ENCODE assay signal across 36 mouse cellular contexts in the genomic region with DNA sequence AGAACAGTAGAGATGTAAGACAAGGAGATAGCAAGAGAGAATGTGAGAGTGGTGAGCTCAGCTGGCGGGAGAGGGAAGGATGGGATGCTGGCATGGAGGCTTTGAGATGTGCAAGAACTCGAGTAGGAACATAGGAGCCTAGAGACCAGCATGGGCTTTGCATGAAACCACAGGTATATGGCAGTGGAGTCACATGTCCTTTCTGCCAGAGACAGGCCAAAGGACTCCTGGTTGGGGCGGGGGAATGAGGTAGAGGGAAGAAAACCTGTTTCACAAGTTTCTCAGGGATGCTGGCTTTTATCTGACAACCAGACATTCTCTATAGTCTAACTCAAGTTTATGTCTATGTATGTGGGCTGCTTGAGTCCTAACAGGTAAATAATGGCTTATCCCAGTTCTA. TPM values are rescaled to one million over a fixed set of nuclear protein-coding genes. Genes with fewer than 3 reads are reported as not detected.
"Had no signal": no experiment of that assay in that cellular context is flagged by ENCODE, and none has a peak within 500 bp of the region (broad histone marks: within the 10 kb centered on the region; RNA-seq: fewer than 3 reads in every experiment).

No protein-coding gene starts in this region.

- H3K27ac ChIP-seq: heart, embryonic 10.5 days; heart, embryonic 13.5 days; heart, embryonic 15.5 days; hindbrain, embryonic 10.5 days; hindbrain, embryonic 12.5 days; hindbrain, embryonic 13.5 days; hindbrain, embryonic 14.5 days; hindbrain, embryonic 15.5 days; hindbrain, postnatal 0 days; kidney, embryonic 15.5 days; kidney, postnatal 0 days; layer of hippocampus, adult 2 months; left cerebral cortex, adult 2 months had no signal

- H3K9me3 ChIP-seq: heart, embryonic 10.5 days; heart, embryonic 12.5 days; heart, embryonic 13.5 days; heart, embryonic 15.5 days; hindbrain, embryonic 10.5 days; hindbrain, embryonic 12.5 days; hindbrain, embryonic 13.5 days; hindbrain, embryonic 15.5 days; kidney, embryonic 15.5 days had no signal

- H3K9ac ChIP-seq: heart, embryonic 12.5 days; heart, embryonic 13.5 days; heart, embryonic 15.5 days; hindbrain, embryonic 12.5 days; hindbrain, embryonic 13.5 days; hindbrain, embryonic 14.5 days; hindbrain, embryonic 15.5 days; kidney, embryonic 15.5 days had no signal

- H3K4me2 ChIP-seq: heart, embryonic 11.5 days; heart, embryonic 12.5 days; heart, embryonic 13.5 days; heart, embryonic 15.5 days; hindbrain, embryonic 12.5 days; hindbrain, embryonic 13.5 days; hindbrain, embryonic 14.5 days; hindbrain, embryonic 15.5 days; kidney, embryonic 15.5 days had no signal

- H3K4me1 ChIP-seq: heart, embryonic 10.5 days; heart, embryonic 12.5 days; heart, embryonic 13.5 days; heart, embryonic 15.5 days; hindbrain, embryonic 10.5 days; hindbrain, embryonic 12.5 days; hindbrain, embryonic 13.5 days; hindbrain, embryonic 15.5 days; kidney, embryonic 15.5 days had no signal

- H3K36me3 ChIP-seq: heart, embryonic 10.5 days; heart, embryonic 12.5 days; heart, embryonic 13.5 days; heart, embryonic 15.5 days; hindbrain, embryonic 10.5 days; hindbrain, embryonic 12.5 days; hindbrain, embryonic 13.5 days; hindbrain, embryonic 15.5 days; kidney, embryonic 15.5 days had no signal

- ATAC-seq: hindbrain, embryonic 16.5 days; hindbrain, postnatal 0 days; inflammation-experienced regulatory T-cells, adult 6 months had no signal

- DNase-seq: heart, postnatal 10 days; heart, postnatal 14 days; heart, postnatal 36 days; heart, postnatal 4 days; kidney, adult 11 months; kidney, adult 18-20 months; kidney, adult 2 months; kidney, adult 8-10 months; kidney, adult 9 months; kidney, postnatal 10 days; kidney, postnatal 14 days; kidney, postnatal 25 days; kidney, postnatal 36 days; kidney, postnatal 4 days; layer of hippocampus, adult 9-11 months; layer of hippocampus, postnatal 36 days had no signal

- H3K4me3 ChIP-seq: heart, embryonic 10.5 days; heart, embryonic 12.5 days; heart, embryonic 13.5 days; heart, embryonic 15.5 days; hindbrain, embryonic 10.5 days; hindbrain, embryonic 12.5 days; hindbrain, embryonic 13.5 days; hindbrain, embryonic 15.5 days; kidney, embryonic 15.5 days; layer of hippocampus, adult 2 months; left cerebral cortex, adult 2 months had no signal

- H3K27me3 ChIP-seq: heart, embryonic 12.5 days; heart, embryonic 13.5 days; heart, embryonic 15.5 days; hindbrain, embryonic 12.5 days; hindbrain, embryonic 13.5 days; hindbrain, embryonic 15.5 days; kidney, embryonic 15.5 days had no signal

RNA-seq across cellular contexts. Expression of gene Armc3, which starts 55.9 kb away (rescaled TPM):
- total RNA-seq: heart, adult 8-10 months; heart, postnatal 10 days; heart, postnatal 14 days; heart, postnatal 25 days; heart, postnatal 36 days; heart, postnatal 4 days had no signal
- polyA plus RNA-seq: heart, embryonic 12.5 days; heart, embryonic 14.5 days had no signal
